In genomic region chr8:33991165-33991916, GRCm38 (mm10) we compare ENCODE assay signal across 10 mouse cellular contexts.
A peak's percentile ranks its signal among the peaks of the same experiment; 100 is the strongest.
DNase-seq lines count a peak whose midpoint lies in the region; ATAC-seq and TF ChIP-seq lines count a peak whose summit lies in the region.
"Had no signal": no experiment of that assay in that cellular context is flagged by ENCODE, and none has a peak within 500 bp of the region (broad histone marks: within the 10 kb centered on the region; RNA-seq: fewer than 3 reads in every experiment).

No protein-coding gene starts in this region.

- no peak for TF ChIP-seq POLR2A in liver, adult 2 months (IDR thresholded peaks at IDR 0.05; ENCODE audit: extremely low read depth, insufficient read depth, low read length)

- H3K9me3 ChIP-seq in lung, embryonic 15.5 days, result no peaks in the 10 kb centered on the region
- no peaks in the 10 kb centered on the region for H3K9me3 ChIP-seq in forebrain, embryonic 15.5 days
- no peaks in the 10 kb centered on the region for H3K9me3 ChIP-seq in stomach, embryonic 15.5 days

- TF ChIP-seq CTCF in liver, adult 2 months (IDR thresholded peaks at IDR 0.05; ENCODE audit: low read depth, low read length), result no peak

- H3K27ac ChIP-seq in lung, embryonic 15.5 days, result peak overlapping the region; percentile 89
- no peak overlapping the region for H3K27ac ChIP-seq in forebrain, embryonic 15.5 days (replicated peaks)
- H3K27ac ChIP-seq in liver, adult 2 months (replicated peaks; ENCODE audit: insufficient read depth, low read depth, low read length), result peak overlapping the region; percentile 96
- peak overlapping the region; percentile 4; the same call in 1 of the 2 replicates for H3K27ac ChIP-seq in stomach, embryonic 15.5 days
- H3K27ac ChIP-seq: heart, adult 2 months had no signal

- H3K79me2 ChIP-seq in liver, adult 2 months (ENCODE audit: control insufficient read depth, insufficient read depth, low read length), result no peaks in the 10 kb centered on the region

- H3K4me2 ChIP-seq in lung, embryonic 15.5 days, result peak overlapping the region; percentile 30
- peak overlapping the region; percentile 7; the same call in 1 of the 2 replicates for H3K4me2 ChIP-seq in forebrain, embryonic 15.5 days (replicated peaks)
- peak overlapping the region; percentile 36 for H3K4me2 ChIP-seq in stomach, embryonic 15.5 days

- 31% methylated on average over 17 of the region's 17 CpGs for WGBS in lung, embryonic 15.5 days
- WGBS in forebrain, embryonic 15.5 days, result 34% methylated on average over 17 of the region's 17 CpGs
- WGBS in liver, adult 2 months, result 26% methylated on average over 17 of the region's 17 CpGs
- WGBS in stomach, embryonic 15.5 days, result 36% methylated on average over 17 of the region's 17 CpGs

- DNase-seq in lung, postnatal 14 days, result no peak
- peak; percentile 80 for DNase-seq in liver, adult 2 months (ENCODE audit: extremely low read depth, low read depth, low spot score)
- no peak for DNase-seq in adrenal gland, postnatal 14 days
- no peak for DNase-seq in ovary, postnatal 36 days (ENCODE audit: low spot score)
- no peak for DNase-seq in right cerebral cortex, adult 2 months (ENCODE audit: low spot score in 2 of 2)
- DNase-seq: cerebellum, adult 2 months; heart, adult 2 months had no signal

- peaks cover 35% of the 10 kb centered on the region for H3K4me1 ChIP-seq in lung, embryonic 15.5 days
- H3K4me1 ChIP-seq in forebrain, embryonic 15.5 days, result peaks cover 5% of the 10 kb centered on the region; the same call in 1 of the 2 replicates
- peaks cover 23% of the 10 kb centered on the region for H3K4me1 ChIP-seq in liver, adult 2 months (ENCODE audit: control insufficient read depth, insufficient read depth, low read length)
- 0 out of 2 replicates have a peak, but pooled peaks cover 7% of the 10 kb centered on the region for H3K4me1 ChIP-seq in stomach, embryonic 15.5 days

- ATAC-seq in lung, embryonic 15.5 days (ENCODE audit: borderline replicate concordance, extremely low read depth, low FRiP score, low TSS enrichment), result no peak
- peak; percentile 23; the same call in 1 of the 2 replicates for ATAC-seq in forebrain, embryonic 15.5 days (replicated peaks)
- ATAC-seq in stomach, embryonic 15.5 days (ENCODE audit: insufficient read depth, low FRiP score, low read depth), result no peak

- H3K4me3 ChIP-seq in lung, embryonic 15.5 days, result peak overlapping the region; percentile 4; the same call in 1 of the 2 replicates
- no peak overlapping the region for H3K4me3 ChIP-seq in forebrain, embryonic 15.5 days
- H3K4me3 ChIP-seq in liver, adult 2 months (ENCODE audit: insufficient read depth, low read depth, low read length), result no peak overlapping the region
- H3K4me3 ChIP-seq in stomach, embryonic 15.5 days (replicated peaks), result 0 out of 2 replicates have a peak overlapping the region, but pooled peaks have one; percentile 5
- H3K4me3 ChIP-seq: heart, adult 2 months had no signal

- H3K27me3 ChIP-seq in lung, embryonic 15.5 days, result no peaks in the 10 kb centered on the region
- H3K27me3 ChIP-seq in forebrain, embryonic 15.5 days, result no peaks in the 10 kb centered on the region
- H3K27me3 ChIP-seq in liver, adult 2 months (ENCODE audit: control insufficient read depth, insufficient read depth, low read length), result no peaks in the 10 kb centered on the region
- no peaks in the 10 kb centered on the region for H3K27me3 ChIP-seq in stomach, embryonic 15.5 days (replicated peaks)

- no peak overlapping the region for H3K9ac ChIP-seq in lung, embryonic 15.5 days
- H3K9ac ChIP-seq in forebrain, embryonic 15.5 days (replicated peaks), result no peak overlapping the region
- H3K9ac ChIP-seq in liver, adult 2 months (ENCODE audit: low read depth, low read length), result peak overlapping the region; percentile 54; the same call in 1 of the 2 replicates
- H3K9ac ChIP-seq in stomach, embryonic 15.5 days, result no peak overlapping the region

- no peaks in the 10 kb centered on the region for H3K36me3 ChIP-seq in lung, embryonic 15.5 days
- H3K36me3 ChIP-seq in forebrain, embryonic 15.5 days, result no peaks in the 10 kb centered on the region
- no peaks in the 10 kb centered on the region for H3K36me3 ChIP-seq in liver, adult 2 months (ENCODE audit: control insufficient read depth, insufficient read depth, low read length)
- H3K36me3 ChIP-seq in stomach, embryonic 15.5 days, result no peaks in the 10 kb centered on the region

Comparison
In these comparisons a context has a peak if more than half of its experiments do, and no peak if none do; other contexts are left out.
1. H3K4me3 ChIP-seq: peak in lung, embryonic 15.5 days (single experiment) and stomach, embryonic 15.5 days (single experiment); none in forebrain, embryonic 15.5 days (single experiment) and liver, adult 2 months (single experiment).
2. Peak in every context shown above with its lines, with median percentiles within 50 percentile points of each other: H3K4me2 ChIP-seq.